Mouse (Mus musculus) kidney, postnatal 0 days (tissue): ENCODE data around the gene Pianp. TPM values are rescaled to one million over a fixed set of nuclear protein-coding genes. Genes with fewer than 3 reads are reported as not detected.

ENCODE experiments used
- ATAC-seq: fragments of 200-750 bp; cut with Nextera tagmentation; replicated peaks from 2 replicates; pipeline ENCODE4 v1.8.0; 2017; ENCODE audit warnings: low read depth, moderate number of reproducible peaks, moderate TSS enrichment, moderate library complexity; ENCODE audit not compliant: low FRiP score
- DNase-seq: peaks from one replicate; pipeline ENCODE4 v3.0.0-alpha.2; 2016; ENCODE audit warnings: low spot score
- H3K27ac ChIP-seq: fragments of 300-500 bp; sonication (generic); 2 replicates; pipeline ENCODE4 v1.5.1; 2014; ENCODE audit warnings: mild to moderate bottlenecking
- H3K27me3 ChIP-seq: fragments of 300-500 bp; sonication (generic); 2 replicates; pipeline ENCODE4 v1.6.1; 2014; ENCODE audit warnings: low read length, mixed read lengths; ENCODE audit not compliant: insufficient read depth
- H3K36me3 ChIP-seq: fragments of 300-500 bp; sonication (generic); 2 replicates; pipeline ENCODE4 v1.6.1; 2014; ENCODE audit warnings: low read length, mixed read lengths; ENCODE audit not compliant: insufficient read depth
- H3K4me1 ChIP-seq: fragments of 300-500 bp; sonication (generic); replicated peaks from 2 replicates; pipeline ENCODE4 v1.6.1; 2014; ENCODE audit warnings: antibody characterized with exemption, low read length, mixed read lengths; ENCODE audit not compliant: insufficient read depth
- H3K4me2 ChIP-seq: fragments of 300-500 bp; sonication (generic); 2 replicates; pipeline ENCODE4 v1.6.1; 2014; ENCODE audit warnings: mild to moderate bottlenecking, low read length, moderate library complexity, mixed read lengths
- H3K4me3 ChIP-seq: fragments of 300-500 bp; sonication (generic); replicated peaks from 2 replicates; pipeline ENCODE4 v1.5.1; 2014; ENCODE audit warnings: low read depth, low read length
- H3K9ac ChIP-seq: fragments of 300-500 bp; sonication (generic); 2 replicates; pipeline ENCODE4 v1.6.1; 2014; ENCODE audit warnings: low read depth, low read length
- H3K9me3 ChIP-seq: fragments of 300-500 bp; sonication (generic); replicated peaks from 2 replicates; pipeline ENCODE4 v1.6.1; 2016; ENCODE audit warnings: low read length, inconsistent platforms, mixed read lengths
- CTCF ChIP-seq: IDR thresholded peaks from 2 replicates; pipeline ENCODE4 v1.5.1; 2016; ENCODE audit warnings: antibody characterized with exemption, low read depth, mild to moderate bottlenecking, moderate library complexity
- whole genome bisulfite sequencing: fragments of 180-500 bp; shearing (Covaris S2); extraction: QIAGEN DNeasy Blood & Tissue Kit; methylation state at CpG from one replicate; pipeline ENCODE4 v1.1.7; 2014; 5-methylcytosine and 5-hydroxymethylcytosine counted together
- polyA plus RNA-seq: library from polyadenylated mRNA; unstranded; fragments of >200 nt; fragmentation: Nextera tagmentation; extraction: Ambion mirVana; gene quantifications from 2 replicates; pipeline ENCODE4 v1.2.1, GENCODE M21; 2015

Pianp gene
- polyA plus RNA-seq, 1 experiment from 2014 or later = 2.0 TPM

- Histone ChIP-seq H3K4me1 (peaks cover 12% of the 10 kb centered on the region; the same call in 1 of the 2 replicates), H3K4me3 (peak within 1 kb of the TSS; percentile 78), H3K9ac (peak within 1 kb of the TSS; percentile 80), H3K27me3 (no peaks in the 10 kb centered on the region), H3K9me3 (no peaks in the 10 kb centered on the region), H3K36me3 (peaks cover 23% of the 10 kb centered on the region), H3K4me2 (peak within 1 kb of the TSS; percentile 75), H3K27ac (peak within 1 kb of the TSS; percentile 67)
- peak; percentile 92 for ATAC-seq
- no peak for TF ChIP-seq CTCF
- DNase-seq = peak; percentile 99
- WGBS = under 1% methylated on average over 26 of the region's 26 CpGs
These were observed 43.1 kb downstream of the Pianp start, which contains the start of gene Ing4 for GRCm38 (mm10) chr6:125039533-125040153. Gene Ing4 (plus strand): TSS chr6:125039760.

DNA sequence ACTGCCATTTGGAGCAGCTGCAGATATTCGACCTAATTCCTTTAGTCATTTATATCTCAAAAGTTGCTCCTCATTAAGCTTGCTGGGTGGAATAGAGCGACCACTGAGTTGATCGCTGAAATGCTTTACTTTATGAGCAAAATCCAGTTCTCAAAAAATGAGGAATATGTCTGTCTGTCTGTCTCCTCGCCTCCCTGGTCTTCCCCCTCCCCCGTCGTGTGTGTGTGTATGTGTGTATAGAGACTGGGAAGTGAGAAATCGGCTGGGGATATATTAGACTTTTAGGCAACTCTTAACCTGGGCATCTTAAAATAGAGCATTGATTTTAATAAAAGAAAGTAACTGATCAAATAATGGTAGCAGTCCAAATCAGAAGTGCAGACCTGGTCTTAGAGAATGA lies 43.7 kb downstream of the Pianp start:
- WGBS = 18% methylated on average over 7 of the region's 7 CpGs
- H3K9me3 ChIP-seq = no peaks in the 10 kb centered on the region
- peak overlapping the region; percentile 75 for H3K4me2 ChIP-seq
- peak overlapping the region; percentile 67 for H3K27ac ChIP-seq
- ATAC-seq (no peak), DNase-seq (no peak)
- peak overlapping the region; percentile 78 for H3K4me3 ChIP-seq
- TF ChIP-seq CTCF = no peak
- H3K36me3 ChIP-seq = peaks cover 23% of the 10 kb centered on the region
- H3K9ac ChIP-seq = peak overlapping the region; percentile 80
- peaks cover 12% of the 10 kb centered on the region; the same call in 1 of the 2 replicates for H3K4me1 ChIP-seq
- no peaks in the 10 kb centered on the region for H3K27me3 ChIP-seq

DNA sequence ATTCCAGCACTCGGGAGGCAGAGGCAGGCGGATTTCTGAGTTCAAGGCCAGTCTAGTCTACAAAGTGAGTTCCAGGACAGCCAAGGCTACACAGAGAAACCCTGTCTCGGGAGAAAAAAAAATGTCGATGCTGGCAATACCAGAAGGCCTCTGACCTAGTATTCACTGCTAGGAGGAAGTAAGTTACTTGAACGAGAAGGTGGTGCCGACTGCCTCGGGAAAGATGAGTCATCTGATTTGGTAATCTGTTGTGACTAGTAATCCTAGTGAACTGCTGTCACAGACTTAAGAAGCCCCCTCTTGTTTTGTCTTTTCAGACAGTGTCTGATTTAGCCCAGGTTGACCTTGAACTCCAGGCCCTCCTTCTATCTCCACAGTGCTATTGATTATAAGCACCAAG lies 44.6 kb downstream of the Pianp start:
- no peak for TF ChIP-seq CTCF
- DNase-seq (no peak), ATAC-seq (no peak)
- no peak overlapping the region for H3K9ac ChIP-seq
- no peak overlapping the region for H3K4me3 ChIP-seq
- no peaks in the 10 kb centered on the region for H3K9me3 ChIP-seq
- H3K27ac ChIP-seq = no peak overlapping the region
- H3K4me1 ChIP-seq = peaks cover 12% of the 10 kb centered on the region; the same call in 1 of the 2 replicates
- peaks cover 15% of the 10 kb centered on the region for H3K36me3 ChIP-seq
- H3K27me3 ChIP-seq = no peaks in the 10 kb centered on the region
- no peak overlapping the region for H3K4me2 ChIP-seq
- WGBS = 74% methylated on average over 7 of the region's 7 CpGs

- H3K4me2 ChIP-seq = no peak overlapping the region
- 0 out of 2 replicates have a peak overlapping the region, but pooled peaks have one; percentile 8 for H3K9ac ChIP-seq
- H3K4me3 ChIP-seq = no peak overlapping the region
- H3K36me3 ChIP-seq = peaks cover 15% of the 10 kb centered on the region
- peaks cover 12% of the 10 kb centered on the region; the same call in 1 of the 2 replicates for H3K4me1 ChIP-seq
- WGBS = 93% methylated on average over 7 of the region's 7 CpGs
- H3K27ac ChIP-seq = no peak overlapping the region
- DNase-seq (no peak), ATAC-seq (no peak)
- H3K27me3 ChIP-seq = no peaks in the 10 kb centered on the region
- TF ChIP-seq CTCF = no peak
- no peaks in the 10 kb centered on the region for H3K9me3 ChIP-seq
These were observed 45.6 kb downstream of the Pianp start for GRCm38 (mm10) chr6:125042081-125042480.

DNA sequence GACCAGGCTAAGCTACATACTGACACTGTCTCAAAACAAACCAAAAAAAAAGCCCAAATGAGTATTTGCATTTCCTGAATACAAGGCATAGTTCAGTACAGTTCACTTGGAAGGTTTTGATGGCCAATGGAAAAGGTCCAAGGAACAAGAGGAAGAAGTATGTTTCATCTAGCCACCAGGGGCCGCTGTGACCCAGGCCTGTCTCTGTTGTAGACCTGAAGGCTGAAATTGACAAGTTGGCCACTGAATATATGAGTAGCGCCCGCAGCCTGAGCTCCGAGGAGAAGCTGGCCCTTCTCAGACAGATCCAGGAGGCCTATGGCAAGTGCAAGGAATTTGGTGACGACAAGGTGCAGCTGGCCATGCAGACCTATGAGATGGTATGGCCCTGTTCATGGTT lies 50.2 kb downstream of the Pianp start:
- peak; percentile 95 for TF ChIP-seq CTCF
- ATAC-seq = peak; percentile 65
- Histone ChIP-seq H3K9ac (no peak overlapping the region), H3K4me3 (no peak overlapping the region), H3K9me3 (no peaks in the 10 kb centered on the region), H3K36me3 (peaks cover 37% of the 10 kb centered on the region), H3K27me3 (no peaks in the 10 kb centered on the region), H3K4me2 (no peak overlapping the region), H3K4me1 (no peaks in the 10 kb centered on the region), H3K27ac (no peak overlapping the region)
- peak; percentile 95 for DNase-seq
- WGBS = 25% methylated on average over 5 of the region's 5 CpGs

DNA sequence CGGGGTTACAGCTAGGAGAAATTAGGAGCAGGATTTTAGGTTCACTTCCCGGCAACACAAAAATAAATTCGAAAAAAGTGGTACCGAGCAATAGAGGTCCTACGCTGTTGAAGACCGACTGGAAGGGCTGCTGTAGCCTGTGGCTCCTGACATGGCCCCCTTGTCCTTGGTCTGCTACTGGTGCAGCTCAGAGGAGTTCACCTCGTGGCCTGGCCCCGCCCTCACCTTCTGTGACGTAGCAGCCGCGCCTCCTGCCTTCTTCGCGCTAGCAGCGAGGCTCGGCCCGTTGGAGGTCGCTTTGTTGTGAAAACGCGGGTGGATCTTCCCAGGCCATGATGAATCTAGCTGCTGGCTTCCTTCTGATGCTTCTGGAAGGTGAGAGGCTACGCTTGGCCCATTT lies 53.2 kb downstream of the Pianp start, which contains the start of gene Acrbp:
TSS of gene Acrbp (plus strand) at position 12 of the 400 bp plus-strand sequence.
- TF ChIP-seq CTCF = no peak
- 48% methylated on average over 20 of the region's 20 CpGs for WGBS
- Histone ChIP-seq H3K27ac (no peak within 1 kb of the TSS), H3K4me3 (no peak within 1 kb of the TSS), H3K9ac (no peak within 1 kb of the TSS), H3K36me3 (peaks cover 42% of the 10 kb centered on the region), H3K4me2 (no peak within 1 kb of the TSS), H3K27me3 (no peaks in the 10 kb centered on the region), H3K4me1 (no peaks in the 10 kb centered on the region), H3K9me3 (no peaks in the 10 kb centered on the region)
- DNase-seq (no peak), ATAC-seq (no peak)
